ENCODE assay signal across 8 mouse cellular contexts in genomic region chr6:122739952-122740351, GRCm38 (mm10). TPM values are rescaled to one million over a fixed set of nuclear protein-coding genes. Genes with fewer than 3 reads are reported as not detected.
DNase-seq lines count a peak whose midpoint lies in the region; ATAC-seq and TF ChIP-seq lines count a peak whose summit lies in the region.

No protein-coding gene starts in this region.

- peak overlapping the region; percentile 44; the same call in 1 of the 2 replicates for H3K27ac ChIP-seq in forebrain, embryonic 10.5 days
- no peak overlapping the region for H3K27ac ChIP-seq in heart, embryonic 16.5 days (ENCODE audit: low read length)
- no peak overlapping the region for H3K27ac ChIP-seq in liver, embryonic 15.5 days (replicated peaks)
- H3K27ac ChIP-seq in neural tube, embryonic 12.5 days: no peak overlapping the region
- H3K27ac ChIP-seq in stomach, postnatal 0 days (replicated peaks): no peak overlapping the region

- peak; percentile 53; the same call in 1 of the 2 replicates for ATAC-seq in heart, embryonic 16.5 days (replicated peaks; ENCODE audit: extremely low read depth, insufficient read depth, low FRiP score)
- ATAC-seq in liver, embryonic 15.5 days (ENCODE audit: insufficient read depth): peak; percentile 37; the same call in 1 of the 2 replicates
- peak; percentile 46 for ATAC-seq in neural tube, embryonic 12.5 days (ENCODE audit: low FRiP score, low read depth)
- peak; percentile 63; the same call in 1 of the 2 replicates for ATAC-seq in stomach, postnatal 0 days (ENCODE audit: low FRiP score, low TSS enrichment)

- H3K27me3 ChIP-seq in E14TG2a.4 (ENCODE audit: insufficient read depth, low read length): no peaks in the 10 kb centered on the region
- H3K27me3 ChIP-seq in forebrain, embryonic 10.5 days (ENCODE audit: poor library complexity, severe bottlenecking): peaks cover 46% of the 10 kb centered on the region
- H3K27me3 ChIP-seq in heart, embryonic 16.5 days (ENCODE audit: control insufficient read depth, insufficient read depth, low read length): peaks cover 10% of the 10 kb centered on the region
- peaks cover 37% of the 10 kb centered on the region for H3K27me3 ChIP-seq in liver, embryonic 15.5 days
- H3K27me3 ChIP-seq in neural tube, embryonic 12.5 days (replicated peaks): peaks cover 38% of the 10 kb centered on the region
- no peaks in the 10 kb centered on the region for H3K27me3 ChIP-seq in stomach, postnatal 0 days (ENCODE audit: control insufficient read depth, insufficient read depth, low read length)

- TF ChIP-seq CTCF in E14TG2a.4 (conservative IDR thresholded peaks at IDR 0.05; ENCODE audit: low read length): peak; percentile 64
- TF ChIP-seq CTCF in stomach, postnatal 0 days (IDR thresholded peaks at IDR 0.05; ENCODE audit: low read depth): peak; percentile 91

- H3K9ac ChIP-seq in heart, embryonic 16.5 days (ENCODE audit: low read length): no peak overlapping the region
- no peak overlapping the region for H3K9ac ChIP-seq in liver, embryonic 15.5 days
- no peak overlapping the region for H3K9ac ChIP-seq in neural tube, embryonic 12.5 days
- no peak overlapping the region for H3K9ac ChIP-seq in stomach, postnatal 0 days (ENCODE audit: low read length)

- peak overlapping the region; percentile 99 for H3K4me3 ChIP-seq in E14TG2a.4 (replicated peaks; ENCODE audit: low read length)
- H3K4me3 ChIP-seq in forebrain, embryonic 10.5 days: peak overlapping the region; percentile 65
- no peak overlapping the region for H3K4me3 ChIP-seq in heart, embryonic 16.5 days (ENCODE audit: low read length)
- H3K4me3 ChIP-seq in liver, embryonic 15.5 days (replicated peaks): no peak overlapping the region
- no peak overlapping the region for H3K4me3 ChIP-seq in neural tube, embryonic 12.5 days
- no peak overlapping the region for H3K4me3 ChIP-seq in stomach, postnatal 0 days (ENCODE audit: low read depth, low read length)

- no peak for TF ChIP-seq EP300 in stomach, postnatal 0 days (optimal IDR thresholded peaks at IDR 0.05)

- peak; percentile 54 for DNase-seq in c-Kit-negative CD71-positive TER-119-positive erythroid progenitor cells, embryonic 14.5 days (ENCODE audit: low read depth, low spot score)
- peak; percentile 66 for DNase-seq in forebrain, embryonic 10.5 days (ENCODE audit: extremely low spot score, low spot score)
- DNase-seq in kidney, postnatal 25 days: peak; percentile 69 to 79
- peak; percentile 73 for DNase-seq in stomach, postnatal 0 days (ENCODE audit: low spot score)

- H3K9me3 ChIP-seq in E14TG2a.4 (ENCODE audit: low read length): no peaks in the 10 kb centered on the region
- no peaks in the 10 kb centered on the region for H3K9me3 ChIP-seq in forebrain, embryonic 10.5 days
- H3K9me3 ChIP-seq in heart, embryonic 16.5 days (replicated peaks; ENCODE audit: control insufficient read depth, low read length): no peaks in the 10 kb centered on the region
- no peaks in the 10 kb centered on the region for H3K9me3 ChIP-seq in liver, embryonic 15.5 days (replicated peaks)
- H3K9me3 ChIP-seq in neural tube, embryonic 12.5 days: no peaks in the 10 kb centered on the region
- H3K9me3 ChIP-seq in stomach, postnatal 0 days (ENCODE audit: control insufficient read depth, low read length): no peaks in the 10 kb centered on the region

- 13% methylated on average over 8 of the region's 8 CpGs for WGBS in forebrain, embryonic 10.5 days
- WGBS in heart, embryonic 16.5 days: 13% methylated on average over 8 of the region's 8 CpGs
- 11% methylated on average over 8 of the region's 8 CpGs for WGBS in liver, embryonic 15.5 days (ENCODE audit: insufficient replicate concordance)
- whole genome bisulfite sequencing in neural tube, embryonic 12.5 days: 8% methylated on average over 8 of the region's 8 CpGs
- 13% methylated on average over 8 of the region's 8 CpGs for WGBS in stomach, postnatal 0 days

- H3K4me2 ChIP-seq in heart, embryonic 16.5 days (ENCODE audit: low read depth, low read length): peak overlapping the region; percentile 36; the same call in 1 of the 2 replicates
- peak overlapping the region; percentile 20; the same call in 1 of the 2 replicates for H3K4me2 ChIP-seq in liver, embryonic 15.5 days
- peak overlapping the region; percentile 46 for H3K4me2 ChIP-seq in neural tube, embryonic 12.5 days (replicated peaks)
- H3K4me2 ChIP-seq in stomach, postnatal 0 days (replicated peaks; ENCODE audit: low read depth): peak overlapping the region; percentile 31

- H3K36me3 ChIP-seq in E14TG2a.4 (ENCODE audit: insufficient read depth, low read length): peaks cover 67% of the 10 kb centered on the region
- peaks cover 25% of the 10 kb centered on the region for H3K36me3 ChIP-seq in forebrain, embryonic 10.5 days (replicated peaks)
- no peaks in the 10 kb centered on the region for H3K36me3 ChIP-seq in heart, embryonic 16.5 days (ENCODE audit: control insufficient read depth, insufficient read depth)
- no peaks in the 10 kb centered on the region for H3K36me3 ChIP-seq in liver, embryonic 15.5 days (replicated peaks)
- no peaks in the 10 kb centered on the region for H3K36me3 ChIP-seq in neural tube, embryonic 12.5 days
- H3K36me3 ChIP-seq in stomach, postnatal 0 days (ENCODE audit: control insufficient read depth, insufficient read depth, low read length): no peaks in the 10 kb centered on the region

- H3K4me1 ChIP-seq in E14TG2a.4 (replicated peaks; ENCODE audit: low read depth, low read length): peaks cover 73% of the 10 kb centered on the region
- peaks cover 54% of the 10 kb centered on the region for H3K4me1 ChIP-seq in forebrain, embryonic 10.5 days
- peaks cover 13% of the 10 kb centered on the region; the same call in 1 of the 2 replicates for H3K4me1 ChIP-seq in heart, embryonic 16.5 days (ENCODE audit: control insufficient read depth, insufficient read depth, low read length)
- H3K4me1 ChIP-seq in liver, embryonic 15.5 days (replicated peaks): peaks cover 17% of the 10 kb centered on the region
- H3K4me1 ChIP-seq in neural tube, embryonic 12.5 days: peaks cover 13% of the 10 kb centered on the region; the same call in 1 of the 2 replicates
- no peaks in the 10 kb centered on the region for H3K4me1 ChIP-seq in stomach, postnatal 0 days (replicated peaks; ENCODE audit: control insufficient read depth, insufficient read depth)

RNA-seq across cellular contexts. Expression of gene Nanog, which starts 32.7 kb away (rescaled TPM):
- 0.15 and 0.47 TPM in 2 replicates for polyA plus RNA-seq in forebrain, embryonic 10.5 days (2016; fragmentation: Nextera tagmentation; extraction: Ambion mirVana)
- 0.54 and 1.1 TPM in 2 replicates for polyA plus RNA-seq in heart, embryonic 16.5 days (2015; fragmentation: Nextera tagmentation; extraction: Ambion mirVana)
- polyA plus RNA-seq in liver, embryonic 15.5 days (2015; fragmentation: Nextera tagmentation; extraction: Ambion mirVana): not detected in 2 replicates
- 0.09 and 0.17 TPM in 2 replicates for polyA plus RNA-seq in neural tube, embryonic 12.5 days (2016; fragmentation: Nextera tagmentation; extraction: Ambion mirVana)
- polyA plus RNA-seq in stomach, postnatal 0 days (2015; fragmentation: Nextera tagmentation; extraction: Ambion mirVana): 0.06 and 0.07 TPM in 2 replicates

Comparison
In these comparisons a context has a peak if more than half of its experiments do, and no peak if none do; other contexts are left out.
1. H3K4me3 ChIP-seq: peak in E14TG2a.4 (single experiment) and forebrain, embryonic 10.5 days (single experiment); none in heart, embryonic 16.5 days (single experiment), liver, embryonic 15.5 days (single experiment), neural tube, embryonic 12.5 days (single experiment) and stomach, postnatal 0 days (single experiment).
2. Peak in every context shown above with its lines, with median percentiles within 50 percentile points of each other: DNase-seq, ATAC-seq and H3K4me2 ChIP-seq.